Mouse (Mus musculus): Measurements from ENCODE around the gene Psma4.

- no peak for TF ChIP-seq GATA1 (IDR thresholded peaks at IDR 0.05; ENCODE audit: borderline replicate concordance, low read length)
- TF ChIP-seq FLI1 (IDR thresholded peaks at IDR 0.05; ENCODE audit: low read length) = no peak
Measured at GRCm38 (mm10) chr9:54981291-54982191, 31.0 kb downstream of the Psma4 start.
